Mouse (Mus musculus): ENCODE data around the gene Hydin. TPM values are rescaled to one million over a fixed set of nuclear protein-coding genes. Genes with fewer than 3 reads are reported as not detected.

Hydin gene
- total RNA-seq, 4 experiments from 2014 or later, result 0.09 to 0.23 (median 0.13) TPM

- no peak for DNase-seq (ENCODE audit: low spot score)
Observed at GRCm38 (mm10) chr8:110633814-110634213, 367.0 kb downstream of the Hydin start.

- DNase-seq (ENCODE audit: low spot score), result no peak
Observed at GRCm38 (mm10) chr8:110636182-110636581, 369.4 kb downstream of the Hydin start.

GRCm38 (mm10) chr8:110642331-110642730 is 375.6 kb downstream of the Hydin start:
- no peak for DNase-seq (ENCODE audit: low spot score)

- DNase-seq (ENCODE audit: low spot score), result no peak
Observed at GRCm38 (mm10) chr8:110643177-110643576, 376.4 kb downstream of the Hydin start.

GRCm38 (mm10) chr8:110644422-110644821 is 377.6 kb downstream of the Hydin start:
- DNase-seq (ENCODE audit: low spot score), result no peak

GRCm38 (mm10) chr8:110644901-110645300 is 378.1 kb downstream of the Hydin start:
- no peak for DNase-seq (ENCODE audit: low spot score)

GRCm38 (mm10) chr8:110645340-110645739 is 378.6 kb downstream of the Hydin start:
- DNase-seq (ENCODE audit: low spot score), result no peak

- DNase-seq (ENCODE audit: low spot score), result peak; percentile 70
Observed at GRCm38 (mm10) chr8:110646064-110646463, 379.3 kb downstream of the Hydin start.

GRCm38 (mm10) chr8:110648577-110648976 is 381.8 kb downstream of the Hydin start:
- DNase-seq (ENCODE audit: low spot score), result no peak

- no peak for DNase-seq (ENCODE audit: low spot score)
Observed at GRCm38 (mm10) chr8:110649286-110649685, 382.5 kb downstream of the Hydin start.

- no peak for DNase-seq (ENCODE audit: low spot score)
Observed at GRCm38 (mm10) chr8:110650838-110651237, 384.1 kb downstream of the Hydin start.

- no peak for DNase-seq (ENCODE audit: low spot score)
Observed at GRCm38 (mm10) chr8:110651847-110652246, 385.1 kb downstream of the Hydin start.

GRCm38 (mm10) chr8:110654075-110655060 is 387.6 kb downstream of the Hydin start:
- DNase-seq (ENCODE audit: low spot score), result no peak

GRCm38 (mm10) chr8:110655827-110656226 is 389.1 kb downstream of the Hydin start:
- no peak for DNase-seq (ENCODE audit: low spot score)

- no peak for DNase-seq (ENCODE audit: low spot score)
Observed at GRCm38 (mm10) chr8:110657661-110658060, 390.9 kb downstream of the Hydin start.

Small RNA genes within 50 kb of the gene (microRNA-seq; reads per million reads assigned to microRNA genes)
- gene Gm44489 (not detected), gene Gm47306 (not detected)

Other genes with a start within 250 kb of the Hydin start
- 1 to 10 TPM; 2.2 to 7.2 (median 3.2) TPM for gene Chst4, start 227.2 kb upstream of the Hydin start, total RNA-seq (2022)
- gene Zfp612, start 187.2 kb upstream of the Hydin start, total RNA-seq (2022), result 1 to 10 TPM; 5.7 to 9.3 (median 7.7) TPM
- not detected for gene Gm21964, start 165.8 kb upstream of the Hydin start, total RNA-seq (2022)
- not detected for gene Gm17720, start 164.2 kb upstream of the Hydin start, total RNA-seq (2022)
- not detected for gene Calb2, start 98.8 kb upstream of the Hydin start, total RNA-seq (2022)
- gene Cmtr2, start 51.3 kb upstream of the Hydin start, total RNA-seq (2022), result 1 to 10 TPM; 2.2 to 3.0 (median 2.6) TPM

All from heart, adult 8-10 months (tissue).